Mouse (Mus musculus) CH12.LX (cell line): ENCODE data around the gene Mmp28.

Source experiments
- BHLHE40 ChIP-seq: IDR thresholded peaks from 2 replicates; pipeline ENCODE4 v1.6.1; 2011; ENCODE audit warnings: mild to moderate bottlenecking, low read depth, low read length, improper control_type of control experiment
- CTCF ChIP-seq, 2 experiments: IDR thresholded peaks in 1 of 2; conservative IDR thresholded peaks in 1 of 2; 2 replicates each; pipeline ENCODE4 v1.5.1; 2011 to 2012; ENCODE audit warnings: low read depth in 2 of 2, low read length in 2 of 2, improper control_type of control experiment in 1 of 2, inconsistent platforms in 1 of 2, mild to moderate bottlenecking in 1 of 2, moderate library complexity in 1 of 2
- ELF1 ChIP-seq: IDR thresholded peaks from 2 replicates; pipeline ENCODE4 v1.6.1; 2014; ENCODE audit warnings: low read depth, mild to moderate bottlenecking, inconsistent platforms, low read length, improper control_type of control experiment
- EP300 ChIP-seq: IDR thresholded peaks from 2 replicates; pipeline ENCODE4 v1.6.1; 2011; ENCODE audit warnings: low read length, improper control_type of control experiment
- ETS1 ChIP-seq: conservative IDR thresholded peaks from 2 replicates; pipeline ENCODE4 v1.6.1; 2012; ENCODE audit warnings: low read depth, mild to moderate bottlenecking, inconsistent platforms, low read length, improper control_type of control experiment, moderate library complexity
- GABPA ChIP-seq: IDR thresholded peaks from 2 replicates; pipeline ENCODE4 v1.6.1; 2012; ENCODE audit warnings: low read depth, low read length, improper control_type of control experiment, inconsistent platforms; ENCODE audit not compliant: insufficient replicate concordance
- HCFC1 ChIP-seq: IDR thresholded peaks from 2 replicates; pipeline ENCODE4 v1.6.1; 2012; ENCODE audit warnings: low read depth, mild to moderate bottlenecking, inconsistent platforms, low read length, improper control_type of control experiment
- MAX ChIP-seq: IDR thresholded peaks from 2 replicates; pipeline ENCODE4 v1.6.1; 2011; ENCODE audit warnings: low read length, improper control_type of control experiment
- MEF2A ChIP-seq: IDR thresholded peaks from 2 replicates; pipeline ENCODE4 v1.6.1; 2014; ENCODE audit warnings: low read depth, mild to moderate bottlenecking, inconsistent platforms, low read length, improper control_type of control experiment, borderline replicate concordance
- POLR2A ChIP-seq: IDR thresholded peaks from 2 replicates; pipeline ENCODE4 v1.6.1; 2011; ENCODE audit warnings: low read depth, mild to moderate bottlenecking, improper control_type of control experiment, low read length
- TCF12 ChIP-seq: IDR thresholded peaks from 2 replicates; pipeline ENCODE4 v1.6.1; 2014; ENCODE audit warnings: low read depth, mild to moderate bottlenecking, inconsistent platforms, low read length, improper control_type of control experiment
- UBTF ChIP-seq: IDR thresholded peaks from 2 replicates; pipeline ENCODE4 v1.6.1; 2012; ENCODE audit warnings: low read depth, mild to moderate bottlenecking, inconsistent platforms, low read length, improper control_type of control experiment, moderate library complexity
- USF1 ChIP-seq: IDR thresholded peaks from 2 replicates; pipeline ENCODE4 v1.6.1; 2014; ENCODE audit warnings: low read depth, mild to moderate bottlenecking, inconsistent platforms, low read length, improper control_type of control experiment
- ZKSCAN1 ChIP-seq: IDR thresholded peaks from 2 replicates; pipeline ENCODE4 v1.6.1; 2012; ENCODE audit warnings: low read depth, inconsistent platforms, low read length, improper control_type of control experiment, borderline replicate concordance

DNA sequence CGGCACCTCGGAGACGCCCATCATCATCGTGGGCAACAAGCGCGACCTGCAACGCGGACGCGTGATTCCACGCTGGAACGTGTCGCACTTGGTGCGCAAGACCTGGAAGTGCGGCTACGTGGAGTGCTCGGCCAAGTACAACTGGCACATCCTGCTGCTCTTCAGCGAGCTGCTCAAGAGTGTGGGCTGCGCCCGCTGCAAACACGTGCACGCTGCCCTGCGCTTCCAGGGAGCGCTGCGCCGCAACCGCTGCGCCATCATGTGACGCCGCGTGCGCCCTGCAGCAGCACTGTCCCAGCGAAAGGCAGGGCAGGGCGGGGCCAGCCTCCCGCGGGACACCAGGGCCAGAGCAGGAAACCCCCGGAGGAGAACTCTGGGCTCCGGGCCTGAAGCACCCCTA is 44.3 kb downstream of the Mmp28 start:
- TF ChIP-seq MAX (peak; percentile 64; the same call in 1 of the 2 replicates), POLR2A (no peak), CTCF (conservative IDR thresholded peaks at IDR 0.05 in 1 of 2, IDR thresholded peaks at IDR 0.05 in 1 of 2; ENCODE audit: low read depth in 2 of 2, low read length in 2 of 2) (peak in 1 of 2 experiments; percentile 57; a peak in 2 of 4 replicates), GABPA (no peak), ZKSCAN1 (no peak), ETS1 (no peak), BHLHE40 (peak; percentile 83), USF1 (no peak), ELF1 (no peak), EP300 (no peak), TCF12 (no peak), MEF2A (no peak), HCFC1 (no peak), UBTF (no peak)
